Mouse (Mus musculus) testis, adult 2 months (tissue): ENCODE measurements around the gene Ccnd3.

ENCODE experiments used
- CTCF ChIP-seq: fragments of 200-500 bp; IDR thresholded peaks from 2 replicates; pipeline ENCODE4 v1.5.1; 2012; ENCODE audit warnings: low read depth, mild to moderate bottlenecking, inconsistent platforms, low read length, moderate library complexity; ENCODE audit not compliant: control insufficient read depth, insufficient read depth, insufficient replicate concordance
- POLR2A ChIP-seq: fragments of 200-500 bp; IDR thresholded peaks from 2 replicates; pipeline ENCODE4 v1.6.1; 2012; ENCODE audit warnings: low read depth, mild to moderate bottlenecking, inconsistent platforms, low read length, moderate library complexity; ENCODE audit not compliant: control insufficient read depth

- TF ChIP-seq POLR2A (no peak), CTCF (no peak)
Observed at GRCm38 (mm10) chr17:47538049-47538448, 33.2 kb downstream of the Ccnd3 start.
